Mouse (Mus musculus) heart, postnatal 14 days (tissue): ENCODE measurements around the gene Ccdc92b. TPM values are rescaled to one million over a fixed set of nuclear protein-coding genes. Genes with fewer than 3 reads are reported as not detected.
A peak's percentile ranks its signal among the peaks of the same experiment; 100 is the strongest.
"Not testable (repeated sequence)": the region's sequence is repeated elsewhere in the genome, so short reads cannot be mapped to it uniquely, and the experiment has no call there.

Experiments used
- DNase-seq, 2 experiments: peaks; one replicate each; pipeline ENCODE4 v3.0.0; 2021 to 2022
- intact Hi-C: fragments of 180-260 bp; cut with DNase I; formaldehyde crosslinking; loops from one replicate; pipeline ENCODE4 v1.15.1; 2025
- long read RNA-seq, 2 experiments: library from polyadenylated mRNA; stranded (forward); transcript quantifications; one replicate each; pipeline ENCODE4 v2.0.0; 2021
- total RNA-seq, 2 experiments: library from RNA; stranded (reverse); gene quantifications; 2 replicates each; pipeline ENCODE4 v1.2.3; 2021

Gene Ccdc92b
- total RNA-seq: under 1 TPM; 0.37 to 0.50 TPM
- long read RNA-seq, experiment 1: 0 reads
- long read RNA-seq, experiment 2: 0 reads

DNA sequence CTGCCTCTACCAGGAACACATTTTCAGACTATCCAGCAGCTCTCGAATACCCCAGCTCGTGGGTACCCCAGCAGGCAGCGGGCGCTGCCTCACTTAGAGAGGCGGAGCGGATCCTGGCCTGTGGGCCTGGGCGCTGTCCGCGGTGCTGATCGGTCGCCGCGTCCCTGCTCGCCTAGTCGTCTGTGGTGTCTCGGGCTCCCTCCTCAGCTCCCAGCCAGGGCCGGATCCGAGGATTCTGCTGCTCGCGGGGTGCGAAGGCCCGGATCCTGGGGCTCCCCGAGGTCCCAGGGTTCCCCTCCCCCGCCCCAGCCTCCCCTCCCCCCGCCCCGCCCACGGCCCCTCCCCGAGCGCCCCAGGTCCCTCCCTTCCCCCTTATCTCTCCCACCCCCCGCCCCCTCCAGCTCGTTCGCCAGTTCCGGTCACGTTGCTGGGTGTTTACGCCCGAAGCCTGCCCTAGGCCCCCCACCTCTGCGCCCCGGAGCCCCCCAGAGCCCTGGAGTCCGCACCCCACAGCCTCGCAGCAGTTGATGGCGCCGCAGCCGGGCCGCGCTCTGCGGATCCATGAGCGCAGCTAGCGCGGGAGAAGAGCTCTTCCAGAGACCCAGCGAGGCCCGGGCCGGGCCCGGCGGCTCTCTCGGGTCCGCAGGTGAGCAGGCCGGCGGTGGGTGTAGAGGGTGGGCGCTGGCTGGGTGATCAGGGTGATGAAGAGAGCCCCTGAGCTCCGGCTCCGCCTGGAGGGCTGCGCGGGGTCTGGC lies at the start of gene Ccdc92b:
TSS of gene Ccdc92b (plus strand) at position 405 of the 755 bp plus-strand sequence.
- peak; percentile 87 to 92 for DNase-seq
- intact Hi-C loops: no loop called here

DNA sequence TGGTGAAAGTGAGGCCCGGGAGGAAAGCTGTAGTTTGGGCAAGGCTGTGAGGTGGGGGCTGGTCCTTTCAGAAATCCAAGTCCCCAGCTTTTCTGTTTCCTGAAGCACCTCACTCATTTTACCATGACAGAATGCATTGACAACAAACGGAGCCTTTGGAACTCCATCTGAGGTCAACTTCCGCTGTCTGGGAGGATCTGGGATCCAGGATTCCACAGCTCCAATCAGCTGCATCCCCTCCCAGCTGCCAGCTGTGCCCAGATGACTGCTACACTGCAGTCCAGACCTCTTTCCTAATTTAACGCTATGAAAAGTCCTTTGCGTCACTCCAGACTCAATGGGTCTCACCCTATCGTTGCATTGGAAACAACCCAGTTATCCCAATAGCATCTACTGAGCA lies 49.7 kb upstream of the Ccdc92b start:
- DNase-seq: no peak

DNA sequence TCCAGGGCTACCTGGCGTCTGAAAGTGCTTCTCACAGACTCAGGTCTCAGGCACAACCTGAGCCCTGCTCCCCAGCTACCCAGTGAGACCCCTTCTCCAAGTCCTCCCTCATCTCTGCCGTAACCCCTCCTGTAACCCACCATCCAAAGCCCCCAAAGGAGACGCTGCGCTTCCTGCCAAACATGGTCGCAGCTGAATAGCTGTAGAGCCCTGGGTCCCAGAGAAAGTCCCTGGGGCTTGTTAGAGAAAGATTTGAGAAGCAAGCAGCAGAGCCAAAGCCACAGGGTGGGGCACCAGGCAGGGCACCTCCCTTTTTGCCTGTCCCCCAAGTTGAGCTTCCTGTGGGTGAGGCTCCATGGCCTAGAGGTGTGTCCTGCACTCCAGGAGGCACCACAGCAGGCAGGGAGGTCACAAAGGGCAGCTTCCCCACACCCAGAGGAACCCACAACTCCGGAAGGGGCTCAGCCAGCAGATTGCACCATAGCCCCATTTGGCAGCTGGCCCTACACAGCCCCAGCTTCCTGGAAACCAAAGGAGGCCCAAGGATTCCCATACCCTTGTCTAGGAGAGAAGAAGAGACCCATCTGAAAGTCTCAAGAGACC lies 46.8 kb upstream of the Ccdc92b start:
- intact Hi-C loops: no loop called here
- peak in 1 of 2 experiments; percentile 35 for DNase-seq

More for the DNA sequence above, 49.7 kb upstream of the Ccdc92b start:
- intact Hi-C loops: no loop called here

DNA sequence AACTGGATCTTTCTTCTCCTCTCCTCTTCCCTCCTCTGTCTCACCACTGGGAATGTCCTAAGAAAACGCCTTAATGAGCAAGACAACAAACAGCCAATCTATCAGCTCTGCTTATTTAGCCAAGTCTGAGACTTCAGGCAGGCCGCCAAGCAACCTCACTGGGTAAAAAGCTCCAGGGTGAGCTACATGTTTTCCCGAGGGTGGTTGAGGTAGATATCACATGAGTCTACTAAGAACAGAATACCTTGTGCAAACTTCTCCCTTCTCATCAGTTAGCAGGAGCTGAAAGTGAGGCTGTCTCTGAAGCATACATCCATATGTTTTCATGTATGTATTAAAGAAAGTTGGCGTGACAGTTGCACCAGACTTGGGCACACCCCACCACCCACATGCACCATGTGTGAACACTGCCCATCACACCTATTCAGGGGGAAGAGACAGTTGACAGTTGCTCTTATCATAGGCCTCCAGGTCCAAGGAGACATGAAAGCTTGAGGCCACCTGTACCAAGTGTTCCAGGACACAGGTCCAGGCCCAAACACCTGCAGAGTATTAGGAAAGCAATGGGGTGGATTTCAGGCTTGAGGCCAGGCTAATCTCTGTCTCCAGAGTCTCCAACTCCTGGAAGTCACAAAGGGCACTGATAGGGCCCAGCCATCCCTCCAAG lies 44.5 kb upstream of the Ccdc92b start:
- no peak for DNase-seq
- intact Hi-C loops: no loop called here

DNA sequence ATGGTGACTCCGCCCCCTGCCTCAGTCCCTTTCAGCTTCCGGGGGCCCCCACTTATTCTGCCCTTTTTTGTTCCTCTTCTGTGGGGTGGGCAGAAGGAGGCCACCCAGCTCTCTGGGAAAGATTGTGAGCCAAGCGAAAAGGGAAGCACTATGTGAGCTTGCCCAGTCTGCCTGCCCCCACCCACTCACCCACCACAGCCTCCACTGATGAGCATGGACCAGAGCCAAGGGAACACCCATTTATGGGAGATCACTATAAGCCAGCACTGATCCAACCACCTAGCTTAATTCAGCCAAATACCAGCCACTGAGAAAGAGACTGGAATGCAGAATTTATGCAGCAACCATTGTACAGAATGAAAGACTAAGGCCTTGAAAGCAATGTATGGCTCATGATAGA lies 43.5 kb upstream of the Ccdc92b start:
- intact Hi-C loops: no loop called here
- no peak for DNase-seq

DNA sequence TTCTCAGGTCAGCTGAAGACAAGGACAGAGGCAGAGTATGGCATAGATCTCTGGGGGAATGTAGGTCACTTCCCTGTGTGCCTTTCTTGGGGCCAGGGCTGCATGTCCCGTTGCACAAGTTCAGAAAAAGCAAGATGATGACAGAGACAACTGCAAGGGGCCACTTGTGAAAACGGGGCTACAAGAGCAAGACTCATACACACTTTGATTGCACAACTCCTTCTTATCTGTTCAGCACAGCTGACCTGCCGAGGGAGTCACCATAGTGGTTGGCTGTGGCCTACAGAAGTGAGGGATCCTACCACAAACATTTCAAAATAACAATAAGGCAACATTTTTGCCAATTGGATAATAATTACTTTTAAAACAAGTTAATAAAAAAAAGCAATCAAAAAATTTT lies 42.3 kb upstream of the Ccdc92b start:
- no peak for DNase-seq
- intact Hi-C loops: no loop called here

DNA sequence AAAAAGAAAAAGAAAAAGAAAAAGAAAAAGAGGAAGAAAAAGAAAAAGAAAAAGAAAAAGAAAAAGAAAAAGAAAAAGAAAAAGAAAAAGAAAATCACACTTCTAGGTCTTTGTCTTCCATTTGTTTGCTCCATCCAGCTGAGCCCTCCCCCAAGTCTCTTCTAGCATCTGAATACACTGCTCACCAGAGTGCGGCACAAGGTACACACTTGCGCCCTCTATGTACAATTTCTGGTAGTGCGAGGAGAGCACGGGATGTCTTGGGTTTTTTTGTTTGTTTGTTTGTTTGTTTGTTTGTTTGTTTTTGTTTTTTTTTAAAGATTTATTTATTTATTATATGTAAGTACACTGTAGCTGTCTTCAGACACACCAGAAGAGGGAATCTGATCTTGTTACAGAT lies 38.1 kb upstream of the Ccdc92b start:
- DNase-seq, intact Hi-C loops: not testable (repeated sequence)

DNA sequence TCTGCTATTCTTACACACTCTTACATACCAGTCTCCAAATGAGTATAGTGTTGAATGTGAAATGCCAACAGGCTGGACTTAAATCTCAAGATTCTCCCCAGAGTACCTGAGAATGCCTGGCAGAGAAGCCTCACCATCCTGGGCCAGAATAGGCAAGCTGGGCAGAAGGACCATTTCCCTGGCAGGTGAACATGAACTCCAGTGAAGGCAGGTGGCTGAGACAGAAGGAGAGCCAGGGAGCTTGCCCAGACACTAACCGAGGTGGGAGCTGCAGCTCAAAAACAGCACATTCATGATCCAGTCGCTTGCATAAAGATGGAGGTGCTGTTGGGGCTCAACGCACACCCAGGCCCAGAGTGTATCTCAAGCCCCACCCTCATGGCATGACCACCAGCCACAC lies 36.9 kb upstream of the Ccdc92b start:
- intact Hi-C loops: no loop called here
- no peak for DNase-seq

DNA sequence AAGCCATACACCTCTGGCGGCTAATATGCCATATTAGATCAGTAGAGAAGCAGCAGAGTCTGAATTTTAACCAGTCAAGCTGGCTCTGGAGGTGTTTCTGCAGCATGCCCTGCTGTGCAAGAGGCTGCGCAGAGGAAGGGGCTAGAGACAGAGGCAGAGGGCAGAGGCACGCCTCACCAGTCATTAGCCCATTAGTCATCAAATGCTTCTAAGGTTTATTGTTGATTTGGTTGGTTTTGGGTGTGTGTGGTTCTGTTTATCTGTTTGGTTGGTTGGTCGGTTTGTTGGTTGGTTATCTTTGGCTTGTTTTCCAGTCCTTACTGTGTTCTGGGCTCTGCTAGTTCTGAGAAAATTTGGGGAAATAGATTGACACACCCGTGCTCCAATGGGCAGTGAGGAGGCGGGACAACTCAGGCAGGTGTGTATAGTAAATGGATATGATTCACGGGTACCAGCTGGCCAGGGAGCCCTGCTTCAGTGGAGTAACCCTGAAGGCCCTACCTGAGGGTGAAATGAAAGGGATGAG lies 35.5 kb upstream of the Ccdc92b start:
- DNase-seq: no peak
- intact Hi-C loops: no loop called here

DNA sequence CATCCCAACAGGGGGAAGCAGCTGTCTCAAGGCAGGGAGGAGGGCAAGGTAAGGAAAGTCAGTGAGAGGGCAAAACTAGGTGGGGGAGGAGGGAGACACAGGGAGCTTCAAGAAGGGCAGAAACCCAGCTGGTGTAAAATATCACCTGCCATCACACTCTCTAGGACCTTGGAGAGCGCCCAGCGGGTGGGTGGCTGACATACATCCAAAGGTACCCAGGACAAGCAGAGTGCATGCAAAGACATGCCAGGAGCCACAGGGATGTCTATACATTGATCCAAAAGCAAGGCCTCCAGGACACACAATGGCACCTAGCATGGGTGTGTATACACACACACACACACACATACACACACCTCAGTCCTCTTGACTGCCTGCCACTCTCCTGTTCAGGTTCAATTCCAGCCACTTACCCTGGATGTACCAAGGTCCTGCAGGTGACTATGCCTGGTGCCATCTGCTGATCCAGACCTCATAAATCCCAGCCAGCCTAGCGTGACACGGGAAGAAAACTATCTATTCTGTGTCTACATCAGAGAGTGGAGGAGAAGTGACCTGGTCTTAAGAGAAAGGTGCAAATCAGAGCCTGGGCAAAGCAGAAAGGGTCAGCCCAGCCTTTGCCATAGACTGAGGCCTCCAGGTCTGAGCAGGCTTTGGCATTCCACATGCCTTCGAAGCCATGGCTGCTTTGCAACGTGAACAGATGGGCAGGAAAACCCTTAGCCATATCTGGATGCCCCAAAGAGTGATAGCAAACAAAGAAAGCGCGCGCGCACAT lies 34.3 kb upstream of the Ccdc92b start:
- peak in 1 of 2 experiments; percentile 15 for DNase-seq
- intact Hi-C loops: no loop called here

DNA sequence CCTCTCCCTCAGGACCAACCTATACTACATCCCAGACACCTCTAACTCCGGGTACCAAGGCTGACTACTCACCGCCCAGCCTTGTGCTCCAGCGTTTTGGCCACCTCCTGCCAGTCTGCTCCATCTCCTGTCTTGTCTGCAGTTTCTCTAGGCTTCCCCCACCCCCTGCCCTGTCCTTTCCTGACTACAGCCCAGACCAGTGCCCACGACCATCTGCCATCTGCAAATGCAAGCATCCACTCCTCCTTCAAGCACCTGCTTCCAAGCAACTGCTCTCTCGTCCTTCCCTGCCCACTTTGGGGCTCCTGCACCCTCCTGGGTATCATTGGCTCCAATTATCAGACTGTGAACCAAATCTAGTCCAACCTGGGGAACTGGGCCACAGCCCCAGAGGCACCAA lies 33.0 kb upstream of the Ccdc92b start:
- intact Hi-C loops: no loop called here
- no peak for DNase-seq

DNA sequence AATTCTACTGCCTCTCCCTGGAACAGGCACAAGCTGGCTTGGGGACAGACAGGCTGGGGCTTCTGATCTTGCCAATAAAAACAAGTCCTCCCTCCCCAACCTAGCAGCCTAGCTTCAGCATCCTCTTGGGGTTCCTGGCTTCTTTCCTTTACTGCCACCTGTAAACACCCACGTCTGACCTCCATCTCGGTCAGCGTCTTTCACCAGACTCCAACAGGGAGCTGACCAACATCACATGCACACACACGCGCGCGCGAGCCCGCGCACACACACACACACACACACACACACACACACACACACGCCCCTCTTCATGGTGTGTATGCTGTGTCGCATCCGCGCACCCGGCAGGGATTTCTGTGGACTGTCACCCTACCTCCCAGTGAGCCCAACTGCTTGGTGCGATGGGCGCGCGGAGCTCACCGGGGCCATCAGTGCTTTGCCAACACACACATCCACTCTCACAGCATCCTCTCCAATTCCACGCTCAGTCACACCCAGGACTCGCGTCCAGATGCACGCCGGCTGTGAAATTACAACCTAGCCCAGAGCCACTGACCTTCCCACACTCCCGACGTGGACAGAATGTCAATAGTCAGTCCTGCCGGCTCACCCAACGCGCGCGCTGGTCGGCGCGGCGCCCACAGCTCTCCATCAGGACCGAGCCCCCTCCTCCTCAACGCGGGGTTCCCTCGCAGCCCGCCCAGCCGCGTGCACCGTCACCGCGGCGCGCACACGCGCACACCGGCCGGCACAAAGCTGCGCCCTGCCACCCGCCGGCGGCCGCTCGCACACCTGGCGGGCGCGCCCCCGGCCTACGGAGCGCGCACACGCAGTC lies 29.8 kb upstream of the Ccdc92b start:
- no peak for DNase-seq
- intact Hi-C loops: no loop called here

DNA sequence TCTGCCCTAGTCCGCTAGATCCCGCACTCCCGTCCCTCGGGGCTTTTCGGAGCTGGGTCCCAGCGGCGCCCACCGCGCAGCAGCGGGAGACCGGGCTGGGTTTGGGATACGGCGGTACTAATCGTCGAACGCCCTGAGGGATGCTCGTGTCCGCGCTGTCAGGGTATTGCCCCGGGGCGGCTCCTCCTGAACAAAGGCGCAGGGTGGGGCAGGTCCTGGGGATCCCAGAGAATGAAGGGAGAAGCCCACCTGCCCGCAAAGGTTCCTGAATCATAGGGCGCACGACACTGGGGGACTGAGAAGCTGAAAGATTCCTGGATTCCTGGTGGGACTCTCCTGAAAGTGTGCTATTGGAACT lies 29.2 kb upstream of the Ccdc92b start:
- DNase-seq: no peak
- intact Hi-C loops: no loop called here

DNA sequence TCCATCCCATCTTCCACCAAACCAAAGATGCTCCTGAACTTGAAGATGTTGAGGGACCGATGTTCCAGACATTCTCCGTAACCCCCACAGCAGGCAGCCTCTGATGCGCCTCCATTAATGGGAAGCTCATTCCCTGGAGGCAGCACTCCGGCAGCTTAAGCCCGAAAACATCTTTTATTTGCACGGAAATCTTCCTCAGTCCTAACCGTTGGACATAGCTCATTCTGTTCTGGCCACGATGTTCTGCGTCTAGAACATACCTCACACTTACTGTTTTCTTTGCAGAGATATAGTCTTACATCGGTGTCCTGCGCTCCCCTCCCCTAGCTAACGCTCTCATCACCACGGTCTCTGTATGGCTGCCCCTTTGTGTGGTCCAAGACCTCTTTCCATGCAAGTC lies 28.7 kb upstream of the Ccdc92b start:
- intact Hi-C loops: no loop called here

DNA sequence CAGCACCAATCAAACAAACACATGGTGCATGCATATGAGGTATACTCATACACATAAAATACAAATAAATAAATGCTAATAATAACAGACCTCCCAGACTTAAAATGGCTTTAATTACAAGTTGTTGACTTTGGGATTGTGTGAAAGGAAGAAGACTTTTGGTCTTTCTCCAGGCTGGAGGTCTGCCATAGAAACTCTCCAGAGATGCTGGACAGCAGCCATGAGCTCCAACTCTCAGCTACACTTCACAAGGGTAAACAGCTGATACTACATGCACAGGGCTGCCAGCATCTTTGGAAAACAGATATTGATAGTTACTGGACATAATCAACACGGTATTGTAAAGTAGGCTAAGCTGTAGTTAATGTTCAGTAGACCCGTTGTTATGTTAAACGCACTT lies 27.2 kb upstream of the Ccdc92b start:
- intact Hi-C loops: no loop called here
- peak in 1 of 2 experiments; percentile 34 for DNase-seq

More for the DNA sequence above, 28.7 kb upstream of the Ccdc92b start:
- DNase-seq: no peak

DNA sequence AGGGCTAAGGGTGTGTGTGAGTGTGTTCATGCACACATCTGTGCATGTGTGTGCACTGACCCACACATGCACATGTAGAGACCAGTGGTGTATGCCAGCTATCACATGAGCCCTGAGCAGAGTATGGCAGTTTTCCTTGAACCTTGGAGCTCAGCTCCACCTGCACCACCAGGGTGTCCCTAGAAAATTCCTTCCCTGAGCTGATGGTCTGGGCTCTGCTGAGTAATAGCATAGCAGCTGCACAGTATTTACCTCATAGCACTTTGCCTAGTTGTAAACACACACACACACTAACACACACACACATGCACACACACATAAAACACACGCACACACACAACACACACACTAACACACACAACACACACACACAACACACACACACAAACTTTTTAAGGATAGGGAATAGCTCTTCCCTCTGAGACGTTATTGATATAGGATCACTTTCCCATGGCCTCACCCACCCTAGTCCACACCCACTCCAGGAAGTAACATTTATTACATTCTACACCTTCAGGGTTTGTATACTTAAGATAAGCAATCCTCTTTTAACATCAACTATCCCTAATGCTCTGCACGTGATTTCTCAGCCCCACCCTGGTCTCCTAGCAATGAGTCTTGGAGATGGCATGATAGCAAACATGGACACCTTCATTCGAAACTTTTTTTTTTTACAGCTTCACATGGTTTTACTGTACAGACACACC lies 22.0 kb upstream of the Ccdc92b start:
- intact Hi-C loops: no loop called here
- DNase-seq: no peak

DNA sequence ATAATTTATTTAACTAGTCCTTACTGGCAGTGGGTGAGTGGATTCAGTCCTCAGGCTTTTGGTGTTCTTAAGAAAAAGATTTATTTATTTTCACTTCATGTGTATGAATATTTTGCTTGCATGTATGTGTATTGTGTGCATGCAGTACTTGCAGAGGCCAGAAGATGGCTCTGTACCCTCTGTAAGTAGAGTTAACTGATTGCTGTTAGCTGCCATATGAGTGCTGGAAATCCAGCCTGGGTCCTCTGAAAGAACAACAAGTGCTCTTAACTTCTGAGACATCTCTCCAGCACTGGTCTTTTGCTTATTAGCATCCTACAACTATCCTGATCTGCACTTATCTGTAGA lies 21.4 kb upstream of the Ccdc92b start:
- no peak for DNase-seq
- intact Hi-C loops: no loop called here

DNA sequence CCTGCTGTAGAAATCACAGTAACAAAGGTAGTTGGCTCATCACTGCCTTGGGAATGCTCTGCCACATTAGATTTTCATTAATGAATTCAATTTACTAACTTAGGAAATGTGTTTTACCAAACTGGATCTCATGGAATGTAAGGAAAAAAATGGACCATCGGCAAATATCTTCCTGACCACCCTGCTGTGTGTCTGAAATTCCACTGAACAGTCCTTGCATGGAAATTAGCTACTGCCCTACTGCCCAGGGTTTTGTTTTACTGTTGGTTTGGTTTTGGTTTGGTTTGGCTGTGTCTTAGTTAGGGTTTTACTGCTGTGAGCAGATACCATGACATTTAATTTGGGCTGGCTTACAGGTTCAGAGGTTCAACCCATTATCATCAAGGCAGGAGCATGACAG lies 17.1 kb upstream of the Ccdc92b start:
- intact Hi-C loops: no loop called here
- no peak for DNase-seq

DNA sequence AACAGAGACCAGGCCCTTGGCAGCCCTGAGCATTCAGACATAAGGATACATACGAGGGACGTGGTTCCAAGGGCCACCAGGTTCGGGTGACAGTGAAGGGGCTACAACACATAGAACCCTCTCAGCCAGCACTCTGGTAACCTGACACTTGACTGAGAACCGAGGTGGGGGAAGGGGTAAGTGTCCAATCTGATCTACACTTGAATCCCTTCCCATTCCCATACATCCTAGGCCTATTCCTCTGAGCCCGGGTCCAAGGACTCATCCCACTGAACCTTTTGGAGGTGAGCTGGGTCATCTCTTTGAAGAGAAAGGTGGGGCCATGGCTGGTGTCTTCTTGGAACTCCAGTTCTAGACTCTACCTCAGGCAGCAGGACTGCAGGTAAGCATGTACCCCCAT lies 9.3 kb upstream of the Ccdc92b start:
- DNase-seq: no peak
- intact Hi-C loops: no loop called here
